Mouse (Mus musculus): Measurements from ENCODE around the gene Zc3hc1. TPM values are rescaled to one million over a fixed set of nuclear protein-coding genes. Genes with fewer than 3 reads are reported as not detected.

Gene Zc3hc1
- polyA plus RNA-seq (2017; shearing (Covaris generic)): 10 to 100 TPM; 35.6 to 44.4 TPM

GRCm38 (mm10) chr6:30390714-30391697, at the start of gene Zc3hc1:
Gene Zc3hc1 (minus strand): TSS chr6:30391028.

GRCm38 (mm10) chr6:30401308-30402015, 10.6 kb upstream of the Zc3hc1 start, which contains the start of gene Klhdc10:
Gene Klhdc10 (plus strand): TSS chr6:30401868.

Other genes starting within 250 kb of the Zc3hc1 start
- gene Ube2h, start 86.5 kb downstream of the Zc3hc1 start, polyA plus RNA-seq (2017; shearing (Covaris generic)): 100 to 1,000 TPM; 111 to 145 TPM
- 10 to 100 TPM; 13.8 to 14.1 TPM for gene Klhdc10, start 10.8 kb upstream of the Zc3hc1 start, polyA plus RNA-seq (2017; shearing (Covaris generic))
- gene Tmem209, start 118.8 kb upstream of the Zc3hc1 start, polyA plus RNA-seq (2017; shearing (Covaris generic)): 10 to 100 TPM; 50.1 to 61.9 TPM
- gene Ssmem1, start 118.8 kb upstream of the Zc3hc1 start, polyA plus RNA-seq (2017; shearing (Covaris generic)): under 1 TPM in 1 of 2 experiments, not detected in 1; 0.73 TPM
- 1 to 10 TPM in 1 of 2 experiments, not detected in 1; 1.8 TPM for gene Cpa2, start 150.6 kb upstream of the Zc3hc1 start, polyA plus RNA-seq (2017; shearing (Covaris generic))
- gene Cpa4, start 177.3 kb upstream of the Zc3hc1 start, polyA plus RNA-seq (2017; shearing (Covaris generic)): under 1 TPM in 1 of 2 experiments, not detected in 1; 0.27 TPM
- under 1 TPM in 1 of 2 experiments, not detected in 1; 0.29 TPM for gene Cpa5, start 220.0 kb upstream of the Zc3hc1 start, polyA plus RNA-seq (2017; shearing (Covaris generic))
- not detected for gene Cpa1, start 248.2 kb upstream of the Zc3hc1 start, polyA plus RNA-seq (2017; shearing (Covaris generic))